Mouse (Mus musculus) right cerebral cortex, postnatal 4 days (tissue): ENCODE data around the gene Gm6592.
"Not testable (repeated sequence)": the region's sequence is repeated elsewhere in the genome, so short reads cannot be mapped to it uniquely, and the experiment has no call there.

Experiments used
- DNase-seq: peaks from one replicate; pipeline ENCODE4 v3.0.0-alpha.2; 2022

The Gm6592 gene

GRCm38 (mm10) chrX:8843694-8844093 lies at the start of gene Gm6592:
TSS of gene Gm6592 (plus strand) at chrX:8843994.
- DNase-seq, result no peak

GRCm38 (mm10) chrX:8803391-8803790 lies 40.4 kb upstream of the Gm6592 start, which contains the start of gene Ssxb5:
TSS of gene Ssxb5 (plus strand) at chrX:8803691.
- DNase-seq, result not testable (repeated sequence)

GRCm38 (mm10) chrX:8832043-8832442 lies 11.8 kb upstream of the Gm6592 start:
- peak; percentile 75 for DNase-seq

GRCm38 (mm10) chrX:8852486-8852885 lies 8.7 kb downstream of the Gm6592 start:
- DNase-seq, result no peak

GRCm38 (mm10) chrX:8864331-8864730 lies 20.5 kb downstream of the Gm6592 start:
- peak; percentile 72 for DNase-seq

GRCm38 (mm10) chrX:8873953-8874352 lies 30.2 kb downstream of the Gm6592 start, which contains the start of gene Gm5751:
TSS of gene Gm5751 (plus strand) at chrX:8874253.
- not testable (repeated sequence) for DNase-seq

GRCm38 (mm10) chrX:8884336-8884735 lies 40.5 kb downstream of the Gm6592 start:
- DNase-seq, result no peak

GRCm38 (mm10) chrX:8891975-8892342 lies 48.2 kb downstream of the Gm6592 start:
- no peak for DNase-seq

- DNase-seq, result peak; percentile 55
Measured at GRCm38 (mm10) chrX:8892343-8893155, 48.8 kb downstream of the Gm6592 start, which contains the start of gene B630019K06Rik. TSS of gene B630019K06Rik (plus strand) at chrX:8892382.

GRCm38 (mm10) chrX:8893182-8893651 lies 49.4 kb downstream of the Gm6592 start:
- peak; percentile 26 for DNase-seq
